Mouse (Mus musculus): ENCODE measurements at regions not wholly inside any gene's neighbourhood (a gene's known extent, or its start where the extent isn't known, plus 50 kb on each side); places are given as distances from the start of the nearest gene placed in this dataset.

DNA sequence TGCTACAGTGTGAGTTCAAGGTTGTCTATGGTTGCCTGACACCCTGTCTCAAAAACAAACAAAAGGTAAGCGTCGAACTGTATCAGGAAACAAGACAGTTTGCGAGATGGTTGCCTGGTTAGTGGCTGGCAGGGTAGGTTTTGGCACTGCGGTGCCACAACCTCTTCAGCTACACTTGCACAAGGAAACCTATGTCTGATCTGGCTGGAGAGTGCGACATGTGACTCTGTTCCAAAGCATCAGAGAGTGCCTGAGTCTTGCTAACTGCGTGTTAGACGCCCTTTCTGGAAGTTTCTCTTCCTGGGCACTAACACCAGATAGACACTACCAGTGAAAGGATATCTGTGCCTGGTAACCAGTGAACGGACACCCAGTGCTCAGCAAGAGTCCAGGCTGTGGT is 62.1 kb upstream of the Atp1a1 start:
- TF ChIP-seq POLR2A (IDR thresholded peaks at IDR 0.05; ENCODE audit: control insufficient read depth, extremely low read depth, insufficient read depth, low read length, poor library complexity) = no peak
- no peak for TF ChIP-seq CTCF (IDR thresholded peaks at IDR 0.05; ENCODE audit: borderline replicate concordance, control insufficient read depth, extremely low read depth, insufficient read depth, low read length, poor library complexity)
- Histone ChIP-seq H3K4me1 (replicated peaks; ENCODE audit: control insufficient read depth, insufficient read depth, low read length) (peaks cover 29% of the 10 kb centered on the region), H3K27ac (ENCODE audit: control insufficient read depth, insufficient read depth, low read length) (no peak overlapping the region), H3K36me3 (ENCODE audit: control insufficient read depth, insufficient read depth, low read length) (no peaks in the 10 kb centered on the region), H3K27me3 (ENCODE audit: control insufficient read depth, insufficient read depth, low read length) (no peaks in the 10 kb centered on the region), H3K4me3 (ENCODE audit: control insufficient read depth, insufficient read depth, low read length) (no peak overlapping the region)
- WGBS = 92% methylated on average over 8 of the region's 8 CpGs
- DNase-seq = no peak

DNA sequence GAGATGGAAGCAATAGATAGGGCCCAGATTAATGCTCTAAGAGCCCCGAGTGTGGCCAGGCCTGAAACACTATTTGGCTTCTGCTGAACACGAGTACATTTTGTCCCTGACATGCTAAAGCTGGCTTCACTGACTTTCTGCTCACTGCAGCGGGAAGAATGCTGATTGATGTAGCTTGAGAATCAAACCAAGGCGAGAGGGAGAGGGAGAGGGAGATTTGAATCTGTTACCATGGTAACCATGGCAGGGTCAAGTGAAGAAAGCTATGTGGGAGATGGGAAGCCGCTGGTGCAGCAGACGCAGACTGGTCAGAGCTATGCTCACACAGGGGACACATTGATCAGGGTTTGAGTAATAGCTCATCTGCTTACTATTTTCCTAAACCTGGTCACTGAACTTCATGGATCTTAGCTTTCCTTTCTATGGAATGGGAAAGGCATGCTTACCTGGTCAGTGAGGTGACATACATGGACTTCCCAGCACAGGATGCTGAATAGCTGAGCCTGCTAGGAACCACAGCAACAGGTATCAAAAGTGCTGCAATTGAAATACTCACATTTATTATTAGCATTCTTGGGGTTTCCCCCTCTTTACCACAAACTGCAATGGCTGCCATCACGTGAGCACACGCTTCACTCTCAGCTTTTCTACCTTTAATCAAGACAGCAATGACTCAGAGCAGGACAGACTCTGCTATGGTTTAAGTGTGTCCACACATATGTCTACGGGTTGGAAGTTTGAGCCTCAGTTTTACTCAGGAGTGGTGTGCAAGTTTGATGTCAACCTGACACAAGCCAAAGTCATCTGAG is 56.9 kb upstream of the Atp1a1 start:
- no peak overlapping the region for H3K27ac ChIP-seq (ENCODE audit: control insufficient read depth, insufficient read depth, low read length)
- no peaks in the 10 kb centered on the region for H3K36me3 ChIP-seq (ENCODE audit: control insufficient read depth, insufficient read depth, low read length)
- H3K27me3 ChIP-seq (ENCODE audit: control insufficient read depth, insufficient read depth, low read length) = no peaks in the 10 kb centered on the region
- 80% methylated on average over 9 of the region's 9 CpGs for WGBS
- TF ChIP-seq POLR2A (IDR thresholded peaks at IDR 0.05; ENCODE audit: control insufficient read depth, extremely low read depth, insufficient read depth, low read length, poor library complexity) (no peak), CTCF (IDR thresholded peaks at IDR 0.05; ENCODE audit: borderline replicate concordance, control insufficient read depth, extremely low read depth, insufficient read depth, low read length, poor library complexity) (no peak)
- no peaks in the 10 kb centered on the region for H3K4me1 ChIP-seq (replicated peaks; ENCODE audit: control insufficient read depth, insufficient read depth, low read length)
- no peak for DNase-seq
- H3K4me3 ChIP-seq (ENCODE audit: control insufficient read depth, insufficient read depth, low read length) = no peak overlapping the region

DNA sequence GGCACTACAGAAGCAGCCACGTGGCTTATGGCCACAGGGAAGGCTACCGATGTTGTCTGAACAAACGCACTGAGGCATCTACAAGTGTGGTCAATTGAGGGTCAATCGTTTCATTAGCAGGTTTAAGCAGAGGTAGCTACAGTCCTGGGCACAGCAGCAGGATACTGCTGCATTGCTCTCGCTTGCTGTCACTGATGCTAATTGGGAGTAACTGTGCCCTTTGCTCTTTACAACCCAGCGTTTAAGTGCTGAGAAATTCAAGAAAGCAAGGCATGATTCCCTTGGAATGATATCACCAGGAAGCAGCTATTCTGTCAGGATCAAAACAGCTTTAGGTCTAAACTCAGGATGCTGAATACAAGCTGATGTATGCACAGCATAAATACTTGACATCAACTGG is 56.2 kb upstream of the Atp1a1 start:
- Histone ChIP-seq H3K27me3 (ENCODE audit: control insufficient read depth, insufficient read depth, low read length) (no peaks in the 10 kb centered on the region), H3K36me3 (ENCODE audit: control insufficient read depth, insufficient read depth, low read length) (no peaks in the 10 kb centered on the region), H3K4me3 (ENCODE audit: control insufficient read depth, insufficient read depth, low read length) (no peak overlapping the region), H3K27ac (ENCODE audit: control insufficient read depth, insufficient read depth, low read length) (no peak overlapping the region), H3K4me1 (replicated peaks; ENCODE audit: control insufficient read depth, insufficient read depth, low read length) (no peaks in the 10 kb centered on the region)
- TF ChIP-seq POLR2A (IDR thresholded peaks at IDR 0.05; ENCODE audit: control insufficient read depth, extremely low read depth, insufficient read depth, low read length, poor library complexity) (no peak), CTCF (IDR thresholded peaks at IDR 0.05; ENCODE audit: borderline replicate concordance, control insufficient read depth, extremely low read depth, insufficient read depth, low read length, poor library complexity) (no peak)
- WGBS = 95% methylated on average over 6 of the region's 6 CpGs
- no peak for DNase-seq

DNA sequence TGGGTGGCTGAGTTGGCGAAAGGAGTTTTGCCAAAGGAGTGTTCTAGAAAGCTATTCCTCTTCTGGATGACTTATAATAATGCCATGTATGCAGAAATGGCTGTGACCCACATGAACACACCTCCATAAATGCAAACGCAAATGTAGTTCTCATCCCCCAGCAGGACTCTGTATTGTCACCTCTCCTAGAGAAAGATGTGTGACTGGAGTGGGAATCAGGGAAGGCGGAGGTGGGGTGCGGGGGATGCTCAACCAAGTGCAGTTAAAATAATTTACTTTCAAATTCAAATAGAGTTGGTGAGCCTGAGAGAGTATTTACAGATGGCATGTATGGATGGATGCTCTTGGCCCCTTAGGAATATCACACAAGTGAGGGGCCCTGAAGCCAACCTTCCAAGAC is 55.7 kb upstream of the Atp1a1 start:
- WGBS = 96% methylated on average over 4 of the region's 4 CpGs
- no peak for DNase-seq
- TF ChIP-seq CTCF (IDR thresholded peaks at IDR 0.05; ENCODE audit: borderline replicate concordance, control insufficient read depth, extremely low read depth, insufficient read depth, low read length, poor library complexity) = no peak
- no peak for TF ChIP-seq POLR2A (IDR thresholded peaks at IDR 0.05; ENCODE audit: control insufficient read depth, extremely low read depth, insufficient read depth, low read length, poor library complexity)
- Histone ChIP-seq H3K27me3 (ENCODE audit: control insufficient read depth, insufficient read depth, low read length) (no peaks in the 10 kb centered on the region), H3K36me3 (ENCODE audit: control insufficient read depth, insufficient read depth, low read length) (no peaks in the 10 kb centered on the region), H3K27ac (ENCODE audit: control insufficient read depth, insufficient read depth, low read length) (no peak overlapping the region), H3K4me1 (replicated peaks; ENCODE audit: control insufficient read depth, insufficient read depth, low read length) (no peaks in the 10 kb centered on the region), H3K4me3 (ENCODE audit: control insufficient read depth, insufficient read depth, low read length) (no peak overlapping the region)

DNA sequence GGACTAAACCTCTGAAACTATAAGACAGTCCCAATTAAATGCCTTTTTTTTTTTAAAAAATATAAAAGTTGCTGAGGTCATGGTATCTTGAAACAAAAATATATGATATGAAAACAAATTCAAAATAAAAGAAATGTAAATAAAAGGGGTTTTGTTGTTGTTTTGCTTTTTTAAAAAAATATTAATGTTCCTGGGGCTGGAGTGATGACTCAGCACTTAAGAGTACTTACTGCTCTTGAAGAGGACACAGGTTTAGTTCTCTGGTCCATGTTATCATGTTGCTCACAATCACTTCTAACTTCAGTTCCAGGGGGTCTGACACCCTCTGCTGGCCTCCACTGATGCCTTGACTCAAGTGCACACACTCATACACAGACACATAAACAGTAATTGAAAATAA is 53.5 kb upstream of the Atp1a1 start:
- no peak for TF ChIP-seq CTCF (IDR thresholded peaks at IDR 0.05; ENCODE audit: borderline replicate concordance, control insufficient read depth, extremely low read depth, insufficient read depth, low read length, poor library complexity)
- TF ChIP-seq POLR2A (IDR thresholded peaks at IDR 0.05; ENCODE audit: control insufficient read depth, extremely low read depth, insufficient read depth, low read length, poor library complexity) = no peak
- Histone ChIP-seq H3K27ac (ENCODE audit: control insufficient read depth, insufficient read depth, low read length) (no peak overlapping the region), H3K4me1 (replicated peaks; ENCODE audit: control insufficient read depth, insufficient read depth, low read length) (no peaks in the 10 kb centered on the region), H3K36me3 (ENCODE audit: control insufficient read depth, insufficient read depth, low read length) (no peaks in the 10 kb centered on the region), H3K27me3 (ENCODE audit: control insufficient read depth, insufficient read depth, low read length) (no peaks in the 10 kb centered on the region), H3K4me3 (ENCODE audit: control insufficient read depth, insufficient read depth, low read length) (no peak overlapping the region)
- no peak for DNase-seq

DNA sequence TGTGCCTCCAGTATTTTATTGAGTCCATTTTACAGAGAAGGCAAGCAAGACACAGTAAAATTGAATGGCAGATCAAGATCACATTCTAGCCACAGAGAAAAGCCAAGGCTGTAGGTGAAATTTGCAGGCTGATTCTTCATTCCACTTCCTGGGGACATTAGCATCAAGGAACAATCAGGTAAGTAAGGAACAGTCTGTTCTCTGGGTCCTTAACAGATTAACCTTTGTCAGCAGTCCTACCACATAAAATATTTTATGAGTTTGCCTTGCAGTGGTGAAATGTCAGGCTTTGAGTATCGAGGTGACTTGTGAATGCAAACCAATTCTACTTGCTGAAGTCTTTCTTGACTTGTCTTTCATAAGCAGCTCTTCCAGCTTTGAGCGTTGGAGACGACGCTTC is 50.2 kb upstream of the Atp1a1 start:
- H3K27me3 ChIP-seq (ENCODE audit: control insufficient read depth, insufficient read depth, low read length) = no peaks in the 10 kb centered on the region
- 93% methylated on average over 4 of the region's 4 CpGs for WGBS
- no peak overlapping the region for H3K4me3 ChIP-seq (ENCODE audit: control insufficient read depth, insufficient read depth, low read length)
- no peak for DNase-seq
- H3K4me1 ChIP-seq (replicated peaks; ENCODE audit: control insufficient read depth, insufficient read depth, low read length) = peaks cover 11% of the 10 kb centered on the region
- H3K27ac ChIP-seq (ENCODE audit: control insufficient read depth, insufficient read depth, low read length) = no peak overlapping the region
- H3K36me3 ChIP-seq (ENCODE audit: control insufficient read depth, insufficient read depth, low read length) = no peaks in the 10 kb centered on the region
- no peak for TF ChIP-seq CTCF (IDR thresholded peaks at IDR 0.05; ENCODE audit: borderline replicate concordance, control insufficient read depth, extremely low read depth, insufficient read depth, low read length, poor library complexity)
- no peak for TF ChIP-seq POLR2A (IDR thresholded peaks at IDR 0.05; ENCODE audit: control insufficient read depth, extremely low read depth, insufficient read depth, low read length, poor library complexity)

Measured in thymus, adult 2 months (tissue).